Mouse (Mus musculus) hindbrain, embryonic 15.5 days (tissue): ENCODE data around the gene Pbx1. TPM values are rescaled to one million over a fixed set of nuclear protein-coding genes. Genes with fewer than 3 reads are reported as not detected.
A peak's percentile ranks its signal among the peaks of the same experiment; 100 is the strongest.

ENCODE experiments used
- ATAC-seq: fragments of 200-750 bp; cut with Nextera tagmentation; 2 replicates; pipeline ENCODE4 v1.8.0; 2017; ENCODE audit warnings: low read depth, moderate number of reproducible peaks, moderate TSS enrichment; ENCODE audit not compliant: low FRiP score
- H3K27ac ChIP-seq: fragments of 300-500 bp; sonication (generic); replicated peaks from 2 replicates; pipeline ENCODE4 v1.5.1; 2015; ENCODE audit warnings: mild to moderate bottlenecking, inconsistent platforms
- H3K27me3 ChIP-seq: fragments of 300-500 bp; sonication (generic); 2 replicates; pipeline ENCODE4 v1.6.1; 2015; ENCODE audit warnings: control low read depth, inconsistent platforms
- H3K36me3 ChIP-seq: fragments of 300-500 bp; sonication (generic); 2 replicates; pipeline ENCODE4 v1.6.1; 2015; ENCODE audit warnings: control low read depth, inconsistent platforms
- H3K4me1 ChIP-seq: fragments of 300-500 bp; sonication (generic); replicated peaks from 2 replicates; pipeline ENCODE4 v1.6.1; 2015; ENCODE audit warnings: control low read depth, inconsistent platforms
- H3K4me2 ChIP-seq: fragments of 300-500 bp; sonication (generic); 2 replicates; pipeline ENCODE4 v1.6.1; 2015; ENCODE audit warnings: moderate library complexity, mild to moderate bottlenecking, inconsistent platforms
- H3K4me3 ChIP-seq: fragments of 300-500 bp; sonication (generic); 2 replicates; pipeline ENCODE4 v1.5.1; 2015; ENCODE audit warnings: mild to moderate bottlenecking, inconsistent platforms
- H3K9ac ChIP-seq: fragments of 300-500 bp; sonication (generic); 2 replicates; pipeline ENCODE4 v1.6.1; 2015; ENCODE audit warnings: inconsistent platforms
- H3K9me3 ChIP-seq: fragments of 300-500 bp; sonication (generic); 2 replicates; pipeline ENCODE4 v1.6.1; 2016; ENCODE audit warnings: control low read depth, inconsistent platforms
- WGBS: fragments of 180-500 bp; shearing (Covaris S2); methylation state at CpG from one replicate; pipeline ENCODE4 v1.1.7; 2015; 5-methylcytosine and 5-hydroxymethylcytosine counted together
- polyA plus RNA-seq: library from polyadenylated mRNA; unstranded; fragments of >200 nt; fragmentation: Nextera tagmentation; extraction: Ambion mirVana; gene quantifications from 2 replicates; pipeline ENCODE4 v1.2.1, GENCODE M21; 2015

Gene Pbx1
- polyA plus RNA-seq, 1 experiment from 2014 or later, result 44.2 TPM

DNA sequence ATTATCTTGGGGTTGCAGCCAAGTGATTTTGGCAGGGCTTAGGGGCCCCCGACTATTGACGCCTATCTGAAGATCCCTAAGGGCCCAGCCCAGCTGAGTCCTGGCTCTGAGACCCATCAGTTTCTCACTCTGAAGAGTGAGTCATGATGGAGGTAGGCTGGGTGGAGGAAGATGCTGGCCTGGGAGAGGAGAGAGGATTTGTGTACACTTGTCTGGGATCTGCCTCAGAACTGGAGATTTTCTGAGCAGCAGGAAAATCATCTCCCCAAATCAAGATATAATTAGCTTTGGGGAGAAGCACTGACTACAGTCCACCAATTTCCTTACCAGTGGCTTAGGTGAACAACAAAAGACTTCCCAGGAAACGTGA, 103.8 kb downstream of the Pbx1 start:
- H3K27me3 ChIP-seq, result no peaks in the 10 kb centered on the region
- no peaks in the 10 kb centered on the region for H3K36me3 ChIP-seq
- WGBS, result 36% methylated on average over 3 of the region's 3 CpGs
- H3K27ac ChIP-seq, result peak overlapping the region; percentile 64
- no peak overlapping the region for H3K9ac ChIP-seq
- peaks cover 72% of the 10 kb centered on the region for H3K4me1 ChIP-seq
- no peaks in the 10 kb centered on the region for H3K9me3 ChIP-seq
- peak overlapping the region; percentile 18; the same call in 1 of the 2 replicates for H3K4me2 ChIP-seq
- ATAC-seq, result no peak
- H3K4me3 ChIP-seq, result no peak overlapping the region

DNA sequence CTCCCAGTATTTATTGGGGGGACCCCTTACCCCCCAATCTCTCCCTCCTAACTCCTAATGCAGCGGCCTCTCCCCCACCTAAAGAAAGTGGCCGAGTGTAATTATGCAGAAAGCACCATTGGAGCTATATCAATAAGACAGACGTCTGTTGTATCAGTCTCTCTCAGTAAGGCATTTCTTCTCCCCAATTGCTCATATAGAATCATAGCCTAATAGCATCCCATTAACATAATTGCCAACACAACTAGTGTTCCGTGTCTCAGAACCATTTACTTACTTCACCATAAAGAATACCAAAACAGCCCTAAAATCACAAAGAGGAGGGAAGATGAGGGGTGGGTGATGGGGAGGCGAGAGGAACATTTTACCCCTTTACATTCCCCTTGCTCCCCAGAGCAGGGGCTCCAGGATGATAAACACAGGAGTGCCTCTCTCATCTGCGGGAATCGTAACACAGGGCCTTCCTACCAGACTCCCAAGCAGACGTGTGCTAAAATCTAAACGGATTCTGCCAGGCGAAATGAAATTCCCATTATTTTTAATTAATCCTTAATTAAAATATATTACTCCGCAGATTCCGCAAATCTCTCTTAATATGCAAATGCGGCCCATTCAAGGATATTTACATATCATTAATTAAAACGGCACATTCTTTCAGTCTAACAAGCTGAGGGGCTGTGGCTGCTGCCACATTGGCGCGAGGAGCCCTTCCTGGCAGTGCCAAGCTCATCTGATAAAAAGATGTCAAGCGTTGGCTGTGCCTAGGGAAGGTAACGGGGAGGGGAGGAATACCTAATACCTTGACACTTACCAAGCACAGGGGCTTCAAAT, 104.5 kb downstream of the Pbx1 start:
- peak overlapping the region; percentile 64 for H3K27ac ChIP-seq
- 33% methylated on average over 18 of the region's 18 CpGs for WGBS
- no peaks in the 10 kb centered on the region for H3K27me3 ChIP-seq
- no peak overlapping the region for H3K9ac ChIP-seq
- H3K4me1 ChIP-seq, result peaks cover 72% of the 10 kb centered on the region
- peak overlapping the region; percentile 18 for H3K4me2 ChIP-seq
- H3K4me3 ChIP-seq, result no peak overlapping the region
- H3K36me3 ChIP-seq, result no peaks in the 10 kb centered on the region
- H3K9me3 ChIP-seq, result no peaks in the 10 kb centered on the region
- ATAC-seq, result 0 out of 2 replicates have a peak, but pooled peaks have one; percentile 17

DNA sequence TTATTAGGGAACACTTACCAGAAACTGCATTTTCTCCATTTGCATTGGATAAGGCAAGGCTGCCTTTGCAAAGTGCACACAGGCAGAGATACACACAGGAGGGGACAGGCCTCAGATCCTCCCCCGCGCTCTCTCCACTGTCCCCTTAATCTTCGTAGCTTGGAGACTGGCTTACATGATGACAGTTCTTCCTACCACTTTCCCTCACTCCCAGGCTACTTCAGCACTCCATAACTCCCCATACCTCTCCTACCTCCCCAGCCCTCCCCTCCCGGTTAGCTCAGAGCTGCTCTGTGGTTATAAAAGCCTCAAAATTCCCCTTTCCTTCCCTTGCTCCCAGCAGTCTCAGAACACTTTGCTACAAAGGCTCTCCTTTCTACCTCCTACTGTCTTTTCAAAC, 106.3 kb downstream of the Pbx1 start:
- Histone ChIP-seq H3K9me3 (no peaks in the 10 kb centered on the region), H3K27ac (peak overlapping the region; percentile 22; the same call in 1 of the 2 replicates), H3K4me2 (no peak overlapping the region), H3K36me3 (no peaks in the 10 kb centered on the region), H3K4me1 (peaks cover 67% of the 10 kb centered on the region), H3K27me3 (no peaks in the 10 kb centered on the region), H3K9ac (no peak overlapping the region), H3K4me3 (no peak overlapping the region)
- no peak for ATAC-seq
- WGBS, result 54% methylated on average over 4 of the region's 4 CpGs

DNA sequence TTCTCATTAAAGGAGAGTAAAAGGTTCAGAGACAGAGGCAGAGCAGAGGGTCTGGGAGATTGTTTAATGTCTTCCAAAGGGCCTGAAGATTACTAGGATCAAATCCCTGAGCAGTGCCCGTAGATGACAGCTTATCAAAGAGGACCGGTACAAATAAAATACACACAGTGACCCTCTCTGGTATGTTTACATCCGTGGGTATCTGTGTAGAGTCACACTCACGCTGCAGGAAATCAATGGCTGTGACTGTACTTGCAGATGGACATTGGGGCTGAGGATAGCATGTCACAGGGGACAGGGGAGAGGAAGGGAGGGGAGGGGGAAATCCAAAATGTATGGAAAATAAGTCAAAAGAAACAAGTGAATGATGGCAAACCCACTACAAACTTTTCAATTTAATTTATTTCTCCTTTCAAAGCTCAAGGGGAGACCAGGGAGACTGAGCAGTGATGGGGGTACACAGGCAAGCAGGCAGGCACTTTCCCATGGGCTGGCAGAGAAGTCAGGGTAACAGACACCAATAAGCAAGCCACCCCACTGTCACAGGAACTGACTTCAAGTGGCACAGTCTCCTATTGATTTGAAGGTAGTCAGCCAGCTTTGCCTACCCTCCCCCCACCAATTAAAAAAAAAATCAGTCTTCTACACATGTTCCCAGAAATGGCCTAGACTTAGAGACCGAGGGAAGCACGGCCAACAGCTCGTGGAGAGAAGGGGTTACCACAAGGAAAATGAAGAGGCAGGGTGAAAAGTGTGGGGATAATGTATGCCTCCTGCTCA, 107.6 kb downstream of the Pbx1 start:
- Histone ChIP-seq H3K27ac (no peak overlapping the region; the same call in 1 of the 2 replicates), H3K27me3 (no peaks in the 10 kb centered on the region), H3K4me1 (peaks cover 56% of the 10 kb centered on the region), H3K9me3 (no peaks in the 10 kb centered on the region), H3K4me3 (no peak overlapping the region), H3K9ac (no peak overlapping the region), H3K36me3 (no peaks in the 10 kb centered on the region), H3K4me2 (no peak overlapping the region)
- ATAC-seq, result no peak
- 48% methylated on average over 7 of the region's 7 CpGs for WGBS

DNA sequence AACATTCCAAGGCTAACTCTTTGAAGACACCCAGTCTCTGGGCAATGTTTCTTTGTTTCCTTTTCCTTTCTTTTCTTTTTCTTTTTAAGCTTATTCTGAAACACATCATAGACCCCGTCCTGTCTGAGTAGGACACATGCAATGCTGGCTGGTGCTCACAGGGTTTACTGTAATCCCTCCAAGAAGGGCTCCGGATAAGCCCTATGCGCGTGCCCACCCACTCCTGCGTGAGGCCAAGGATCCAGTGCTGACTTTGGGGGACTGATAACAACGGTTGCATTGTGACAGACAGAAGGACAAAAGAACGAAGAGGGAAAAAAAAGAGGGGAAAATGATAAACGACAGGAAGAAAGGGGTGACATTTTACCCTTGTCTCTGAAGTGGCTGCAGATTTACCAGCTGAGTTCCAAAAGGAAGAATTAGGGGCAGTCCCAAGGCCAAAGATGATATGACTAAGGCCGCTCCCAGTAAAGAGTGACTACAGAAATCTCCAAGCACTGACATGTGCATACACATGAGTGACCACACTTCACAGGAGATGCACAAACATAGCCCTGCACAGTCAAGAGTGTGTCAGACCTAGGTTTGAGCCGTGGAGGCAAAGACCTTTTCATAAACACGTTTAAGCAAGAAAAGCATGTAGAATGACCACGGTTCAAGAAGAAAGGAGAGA, 108.5 kb downstream of the Pbx1 start:
- Histone ChIP-seq H3K4me2 (no peak overlapping the region), H3K9ac (no peak overlapping the region), H3K4me1 (peaks cover 57% of the 10 kb centered on the region), H3K4me3 (no peak overlapping the region), H3K36me3 (no peaks in the 10 kb centered on the region), H3K9me3 (no peaks in the 10 kb centered on the region), H3K27ac (0 out of 2 replicates have a peak overlapping the region, but pooled peaks have one; percentile 22), H3K27me3 (no peaks in the 10 kb centered on the region)
- ATAC-seq, result no peak
- 61% methylated on average over 12 of the region's 12 CpGs for WGBS

DNA sequence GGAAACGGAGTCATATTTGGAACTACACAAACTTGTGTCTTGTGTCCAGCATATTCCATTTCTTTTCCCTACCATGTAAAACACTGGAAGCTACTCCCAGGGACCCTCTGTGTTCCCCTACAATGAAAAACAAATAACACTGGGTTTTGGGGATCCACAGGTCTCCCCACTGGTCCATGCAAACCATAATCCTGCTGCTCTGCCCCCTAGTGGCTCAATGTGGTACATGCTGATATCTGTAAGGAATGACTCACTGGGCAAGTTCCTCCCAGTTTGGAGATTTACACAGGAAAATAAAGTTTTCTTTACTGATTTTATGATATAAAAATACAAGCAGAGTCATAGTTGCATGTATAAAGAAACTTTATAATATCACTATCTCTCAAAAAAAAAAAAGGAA, 109.2 kb downstream of the Pbx1 start:
- no peak overlapping the region for H3K4me3 ChIP-seq
- H3K9me3 ChIP-seq, result no peaks in the 10 kb centered on the region
- 90% methylated on average over 1 of the region's 1 CpGs for WGBS
- ATAC-seq, result no peak
- H3K27me3 ChIP-seq, result no peaks in the 10 kb centered on the region
- no peak overlapping the region for H3K9ac ChIP-seq
- H3K36me3 ChIP-seq, result no peaks in the 10 kb centered on the region
- no peak overlapping the region for H3K4me2 ChIP-seq
- no peak overlapping the region for H3K27ac ChIP-seq
- peaks cover 51% of the 10 kb centered on the region for H3K4me1 ChIP-seq

DNA sequence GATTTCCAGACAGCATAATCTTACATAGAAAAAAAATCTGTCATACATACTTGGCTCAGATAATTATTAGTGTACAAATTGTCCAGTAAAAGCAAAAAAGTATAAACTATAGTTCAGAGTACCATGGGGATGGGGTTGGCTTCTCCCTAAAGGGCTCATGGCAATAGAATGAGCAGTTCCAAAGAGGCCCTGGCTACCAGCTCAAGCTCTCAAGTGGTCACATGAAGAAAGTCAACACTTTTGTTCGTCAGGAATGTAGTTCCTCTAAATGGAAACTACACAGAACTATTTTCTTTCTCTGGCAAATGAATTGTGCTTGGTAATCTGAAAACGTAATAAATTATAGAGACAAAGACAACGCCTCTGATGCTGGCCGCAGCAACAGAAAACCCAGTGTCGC, 112.4 kb downstream of the Pbx1 start:
- WGBS, result 76% methylated on average over 5 of the region's 5 CpGs
- ATAC-seq, result no peak
- H3K4me1 ChIP-seq, result peaks cover 19% of the 10 kb centered on the region
- no peak overlapping the region for H3K4me3 ChIP-seq
- no peaks in the 10 kb centered on the region for H3K36me3 ChIP-seq
- no peak overlapping the region for H3K4me2 ChIP-seq
- H3K27me3 ChIP-seq, result no peaks in the 10 kb centered on the region
- no peak overlapping the region for H3K9ac ChIP-seq
- no peaks in the 10 kb centered on the region for H3K9me3 ChIP-seq
- H3K27ac ChIP-seq, result no peak overlapping the region

DNA sequence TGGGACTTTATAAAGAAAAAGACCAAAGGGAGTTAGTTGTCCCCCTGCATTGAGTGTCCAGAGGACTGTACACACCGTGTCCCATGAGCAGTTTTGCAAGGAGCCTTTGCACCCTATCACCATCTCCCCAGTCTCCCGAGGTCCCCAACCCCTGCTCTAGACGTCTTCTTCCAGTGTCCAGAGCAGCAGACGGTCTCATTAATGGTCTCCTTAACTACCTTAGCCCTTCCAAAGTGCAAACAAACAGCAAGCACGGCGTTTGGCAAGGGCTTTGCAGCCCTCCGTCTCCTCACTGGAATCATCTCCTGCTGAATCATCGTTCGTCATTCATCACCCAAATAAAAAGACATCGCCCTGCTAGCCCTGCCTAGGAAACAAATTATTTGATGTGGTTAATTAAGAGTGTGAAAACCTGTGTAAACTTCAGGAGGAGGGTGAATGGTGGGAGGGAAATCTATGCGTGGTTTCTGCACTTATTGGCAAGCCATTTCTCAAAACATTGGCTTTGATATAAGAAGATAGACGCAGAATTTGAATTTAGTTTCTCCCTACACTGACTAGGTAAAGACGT, 113.1 kb downstream of the Pbx1 start:
- Histone ChIP-seq H3K4me3 (no peak overlapping the region), H3K9me3 (no peaks in the 10 kb centered on the region), H3K9ac (no peak overlapping the region), H3K4me2 (no peak overlapping the region), H3K36me3 (no peaks in the 10 kb centered on the region), H3K27me3 (no peaks in the 10 kb centered on the region), H3K27ac (no peak overlapping the region), H3K4me1 (peaks cover 12% of the 10 kb centered on the region; the same call in 1 of the 2 replicates)
- no peak for ATAC-seq
- WGBS, result 46% methylated on average over 13 of the region's 13 CpGs

DNA sequence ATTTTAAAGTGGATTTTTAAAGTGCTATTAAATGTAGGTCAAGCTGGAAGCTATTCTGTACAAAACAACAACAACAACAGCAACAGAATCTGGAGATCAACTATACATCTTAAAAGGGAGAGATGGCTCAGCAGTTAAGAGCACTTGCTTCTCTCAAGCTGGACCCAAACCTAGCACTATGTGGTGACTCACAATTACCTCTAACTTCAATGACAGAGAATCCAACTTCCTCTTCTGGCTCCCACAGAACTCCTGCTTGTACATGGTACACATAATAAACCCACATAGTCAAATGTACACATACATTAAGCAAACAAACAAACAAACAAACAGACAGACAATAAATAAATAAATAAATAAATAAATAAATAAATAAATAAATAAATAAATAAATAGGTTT, 118.3 kb downstream of the Pbx1 start:
- no peak for ATAC-seq
- H3K27me3 ChIP-seq, result no peaks in the 10 kb centered on the region

DNA sequence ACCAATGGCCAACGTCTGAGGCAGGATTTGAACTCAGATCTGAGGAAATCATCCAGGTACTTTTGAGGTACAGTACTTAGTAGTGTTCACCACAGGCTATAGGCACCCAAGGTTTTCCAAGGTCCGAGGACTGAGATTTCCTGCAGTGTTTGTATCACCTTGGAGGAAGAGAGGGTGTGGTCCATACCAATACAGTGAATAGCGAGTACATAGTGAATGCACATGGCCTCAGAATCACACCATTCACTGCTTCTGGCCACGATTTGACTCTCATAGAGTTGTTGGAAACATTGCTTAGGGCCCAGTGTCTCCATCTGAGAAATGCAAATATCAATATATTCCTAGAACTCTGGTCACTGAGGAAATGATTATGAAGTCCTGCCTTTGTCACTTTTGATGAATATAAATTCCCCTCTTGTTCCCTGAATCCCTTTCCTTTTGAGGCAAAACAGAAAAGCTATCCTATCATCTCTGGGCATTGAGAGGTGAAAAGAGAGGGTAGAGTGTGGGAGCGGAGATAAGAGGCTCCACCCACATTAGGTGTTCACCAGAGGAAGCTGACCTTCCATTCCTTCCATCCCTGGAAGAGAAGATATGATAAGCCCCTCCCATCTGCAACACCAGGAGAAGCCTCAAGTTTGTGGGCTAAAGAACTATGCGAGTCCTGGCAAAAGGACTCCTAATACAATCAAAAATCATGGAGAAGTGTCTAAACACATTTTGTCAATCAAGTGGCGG, 119.2 kb downstream of the Pbx1 start:
- Histone ChIP-seq H3K4me1 (peaks cover 25% of the 10 kb centered on the region), H3K9ac (no peak overlapping the region), H3K4me3 (no peak overlapping the region), H3K36me3 (no peaks in the 10 kb centered on the region), H3K27me3 (no peaks in the 10 kb centered on the region), H3K27ac (no peak overlapping the region), H3K4me2 (no peak overlapping the region), H3K9me3 (no peaks in the 10 kb centered on the region)
- ATAC-seq, result no peak
- WGBS, result 94% methylated on average over 7 of the region's 7 CpGs

More for the DNA sequence above, 118.3 kb downstream of the Pbx1 start:
- no peak overlapping the region for H3K4me3 ChIP-seq
- no peak overlapping the region for H3K9ac ChIP-seq
- no peak overlapping the region for H3K4me2 ChIP-seq
- no peak overlapping the region for H3K27ac ChIP-seq
- no peaks in the 10 kb centered on the region for H3K36me3 ChIP-seq
- H3K4me1 ChIP-seq, result peaks cover 18% of the 10 kb centered on the region
- no peaks in the 10 kb centered on the region for H3K9me3 ChIP-seq

DNA sequence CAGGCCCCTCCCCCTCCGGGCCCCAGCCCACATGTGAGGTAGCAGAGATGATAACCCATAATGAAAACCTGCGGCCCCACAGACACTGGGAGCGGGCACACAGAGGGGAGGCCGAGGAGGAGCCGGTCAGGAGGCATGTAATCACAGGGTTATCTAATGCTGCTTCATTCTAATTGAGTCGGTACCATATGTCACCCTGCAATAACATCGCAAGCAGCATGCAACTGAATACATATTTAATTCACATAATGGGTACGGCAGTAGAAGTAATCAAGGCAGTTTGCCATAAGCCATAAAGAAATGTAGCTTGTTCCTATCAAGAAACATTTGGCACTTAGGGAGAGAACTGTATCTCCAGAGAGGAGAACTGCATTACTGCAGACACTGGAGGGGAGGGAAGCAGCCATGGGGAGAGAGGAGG, 123.0 kb downstream of the Pbx1 start:
- 39% methylated on average over 8 of the region's 8 CpGs for WGBS
- Histone ChIP-seq H3K4me2 (no peak overlapping the region), H3K27ac (peak overlapping the region; percentile 14; the same call in 1 of the 2 replicates), H3K4me3 (no peak overlapping the region), H3K4me1 (peaks cover 32% of the 10 kb centered on the region), H3K9ac (no peak overlapping the region), H3K27me3 (no peaks in the 10 kb centered on the region), H3K9me3 (no peaks in the 10 kb centered on the region), H3K36me3 (no peaks in the 10 kb centered on the region)
- ATAC-seq, result peak; percentile 42; the same call in 1 of the 2 replicates
